Mouse (Mus musculus) kidney, postnatal 0 days (tissue): ENCODE data around the gene Cog3. TPM values are rescaled to one million over a fixed set of nuclear protein-coding genes. Genes with fewer than 3 reads are reported as not detected.
A peak's percentile ranks its signal among the peaks of the same experiment; 100 is the strongest.

Experiments used
- ATAC-seq: fragments of 200-750 bp; cut with Nextera tagmentation; replicated peaks from 2 replicates; pipeline ENCODE4 v1.8.0; 2017; ENCODE audit warnings: low read depth, moderate number of reproducible peaks, moderate TSS enrichment, moderate library complexity; ENCODE audit not compliant: low FRiP score
- DNase-seq: peaks from one replicate; pipeline ENCODE4 v3.0.0-alpha.2; 2016; ENCODE audit warnings: low spot score
- H3K27ac ChIP-seq: fragments of 300-500 bp; sonication (generic); 2 replicates; pipeline ENCODE4 v1.5.1; 2014; ENCODE audit warnings: mild to moderate bottlenecking
- H3K27me3 ChIP-seq: fragments of 300-500 bp; sonication (generic); 2 replicates; pipeline ENCODE4 v1.6.1; 2014; ENCODE audit warnings: low read length, mixed read lengths; ENCODE audit not compliant: insufficient read depth
- H3K36me3 ChIP-seq: fragments of 300-500 bp; sonication (generic); 2 replicates; pipeline ENCODE4 v1.6.1; 2014; ENCODE audit warnings: low read length, mixed read lengths; ENCODE audit not compliant: insufficient read depth
- H3K4me1 ChIP-seq: fragments of 300-500 bp; sonication (generic); replicated peaks from 2 replicates; pipeline ENCODE4 v1.6.1; 2014; ENCODE audit warnings: antibody characterized with exemption, low read length, mixed read lengths; ENCODE audit not compliant: insufficient read depth
- H3K4me2 ChIP-seq: fragments of 300-500 bp; sonication (generic); 2 replicates; pipeline ENCODE4 v1.6.1; 2014; ENCODE audit warnings: mild to moderate bottlenecking, low read length, moderate library complexity, mixed read lengths
- H3K4me3 ChIP-seq: fragments of 300-500 bp; sonication (generic); replicated peaks from 2 replicates; pipeline ENCODE4 v1.5.1; 2014; ENCODE audit warnings: low read depth, low read length
- H3K9ac ChIP-seq: fragments of 300-500 bp; sonication (generic); 2 replicates; pipeline ENCODE4 v1.6.1; 2014; ENCODE audit warnings: low read depth, low read length
- H3K9me3 ChIP-seq: fragments of 300-500 bp; sonication (generic); replicated peaks from 2 replicates; pipeline ENCODE4 v1.6.1; 2016; ENCODE audit warnings: low read length, inconsistent platforms, mixed read lengths
- CTCF ChIP-seq: IDR thresholded peaks from 2 replicates; pipeline ENCODE4 v1.5.1; 2016; ENCODE audit warnings: antibody characterized with exemption, low read depth, mild to moderate bottlenecking, moderate library complexity
- WGBS: fragments of 180-500 bp; shearing (Covaris S2); extraction: QIAGEN DNeasy Blood & Tissue Kit; methylation state at CpG from one replicate; pipeline ENCODE4 v1.1.7; 2014; 5-methylcytosine and 5-hydroxymethylcytosine counted together
- polyA plus RNA-seq: library from polyadenylated mRNA; unstranded; fragments of >200 nt; fragmentation: Nextera tagmentation; extraction: Ambion mirVana; gene quantifications from 2 replicates; pipeline ENCODE4 v1.2.1, GENCODE M21; 2015

Cog3 gene
- polyA plus RNA-seq, 1 experiment from 2014 or later, result 16.3 TPM

- Histone ChIP-seq H3K27ac (no peak overlapping the region), H3K27me3 (no peaks in the 10 kb centered on the region), H3K4me3 (no peak overlapping the region), H3K9ac (no peak overlapping the region), H3K9me3 (no peaks in the 10 kb centered on the region), H3K4me2 (no peak overlapping the region), H3K4me1 (no peaks in the 10 kb centered on the region), H3K36me3 (no peaks in the 10 kb centered on the region)
- 90% methylated on average over 2 of the region's 2 CpGs for WGBS
- ATAC-seq (no peak), DNase-seq (no peak)
- TF ChIP-seq CTCF, result no peak
Observed at GRCm38 (mm10) chr14:75690428-75690827, 63.9 kb downstream of the Cog3 start.

DNA sequence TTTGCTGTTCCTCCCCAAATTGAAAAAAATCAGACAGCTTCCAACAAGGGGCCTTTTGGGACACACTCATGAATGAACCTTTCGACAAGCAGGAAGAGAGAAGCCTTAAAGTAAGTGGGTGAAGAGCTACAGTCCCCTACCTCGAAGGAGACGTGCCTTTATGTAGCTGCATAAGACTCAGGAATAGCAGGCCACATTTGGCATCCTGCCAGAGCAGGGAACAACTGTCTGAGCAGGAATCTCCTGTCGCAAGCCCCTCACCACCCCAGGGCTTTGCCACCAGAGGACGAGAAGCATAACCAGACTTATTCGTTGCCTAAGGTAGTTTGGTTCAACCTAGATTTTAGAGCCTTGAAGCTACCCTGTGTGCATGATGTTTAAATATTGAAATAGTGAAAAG is 78.0 kb downstream of the Cog3 start:
- no peak for ATAC-seq
- DNase-seq, result no peak
- Histone ChIP-seq H3K36me3 (no peaks in the 10 kb centered on the region), H3K9ac (no peak overlapping the region), H3K9me3 (no peaks in the 10 kb centered on the region), H3K4me3 (no peak overlapping the region), H3K4me2 (no peak overlapping the region), H3K4me1 (no peaks in the 10 kb centered on the region), H3K27me3 (no peaks in the 10 kb centered on the region), H3K27ac (no peak overlapping the region)
- 49% methylated on average over 6 of the region's 6 CpGs for WGBS
- TF ChIP-seq CTCF, result no peak

GRCm38 (mm10) chr14:75669085-75669645 is 85.2 kb downstream of the Cog3 start:
- H3K4me1 ChIP-seq, result no peaks in the 10 kb centered on the region
- no peak overlapping the region for H3K4me3 ChIP-seq
- H3K9ac ChIP-seq, result no peak overlapping the region
- TF ChIP-seq CTCF, result peak; percentile 49; the same call in 1 of the 2 replicates
- H3K36me3 ChIP-seq, result no peaks in the 10 kb centered on the region
- no peak for DNase-seq
- no peak overlapping the region for H3K4me2 ChIP-seq
- no peaks in the 10 kb centered on the region for H3K27me3 ChIP-seq
- peak; percentile 76; the same call in 1 of the 2 replicates for ATAC-seq
- peak overlapping the region; percentile 15; the same call in 1 of the 2 replicates for H3K27ac ChIP-seq
- WGBS, result 66% methylated on average over 1 of the region's 1 CpGs
- no peaks in the 10 kb centered on the region for H3K9me3 ChIP-seq

DNA sequence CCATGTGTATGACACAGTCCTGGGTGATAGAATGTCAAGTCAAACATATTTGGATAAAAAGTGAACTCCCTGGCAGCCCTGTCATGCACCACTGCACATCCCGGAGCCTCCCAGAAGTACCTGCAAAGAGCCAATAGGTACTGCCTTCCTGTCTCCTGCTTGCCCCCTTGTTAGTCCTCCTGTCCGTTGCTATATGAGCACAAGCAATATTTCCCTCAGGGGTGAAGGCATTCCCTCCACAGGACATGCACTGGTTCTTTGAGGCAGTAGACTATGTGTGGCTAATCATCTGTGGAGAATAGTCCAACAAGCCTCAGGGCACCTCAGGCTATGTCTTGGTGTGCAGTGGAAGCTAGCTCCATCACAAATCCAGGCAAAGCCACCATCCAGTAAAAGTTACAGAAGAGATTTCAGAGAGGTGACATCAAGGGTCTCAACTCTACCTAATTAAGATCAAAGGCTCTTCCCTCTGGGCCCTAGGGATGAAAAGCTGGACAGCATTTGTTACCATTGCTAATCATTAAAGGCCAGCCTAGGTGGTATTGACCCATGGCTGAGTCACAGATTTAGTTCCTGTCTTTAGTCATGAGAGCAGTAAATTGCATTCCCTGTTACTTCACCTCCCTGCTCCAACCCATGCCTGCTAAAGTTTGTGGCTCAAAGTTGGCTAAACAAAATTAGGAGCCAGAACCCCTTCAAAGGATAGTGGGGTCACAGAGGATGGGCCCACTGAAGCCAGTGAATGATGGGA is 88.7 kb downstream of the Cog3 start:
- H3K4me1 ChIP-seq, result no peaks in the 10 kb centered on the region
- 35% methylated on average over 2 of the region's 2 CpGs for WGBS
- H3K27ac ChIP-seq, result peak overlapping the region; percentile 16; the same call in 1 of the 2 replicates
- H3K4me3 ChIP-seq, result no peak overlapping the region
- no peak for TF ChIP-seq CTCF
- no peaks in the 10 kb centered on the region for H3K9me3 ChIP-seq
- no peak overlapping the region for H3K4me2 ChIP-seq
- ATAC-seq, result peak; percentile 49; the same call in 1 of the 2 replicates
- H3K36me3 ChIP-seq, result no peaks in the 10 kb centered on the region
- no peak overlapping the region for H3K9ac ChIP-seq
- H3K27me3 ChIP-seq, result no peaks in the 10 kb centered on the region
- DNase-seq, result peak; percentile 19

DNA sequence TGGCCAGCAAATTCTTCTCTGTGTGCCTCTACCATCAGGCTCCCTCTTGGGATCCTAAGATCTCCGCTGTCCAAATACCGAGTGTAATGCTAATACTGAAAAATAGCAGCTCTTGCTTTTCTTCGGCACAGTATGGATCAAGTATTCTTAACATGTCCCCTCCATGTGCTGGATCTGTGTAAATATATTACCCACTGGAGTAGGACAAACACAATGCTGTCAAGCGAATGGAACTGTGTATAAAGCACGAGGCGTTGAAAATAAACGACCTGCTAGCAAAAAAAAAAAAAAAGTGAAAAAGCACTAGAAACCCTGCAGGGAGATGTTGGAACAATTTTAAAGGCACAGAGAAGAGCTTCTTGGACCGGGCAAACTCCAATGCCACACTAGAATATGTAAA is 92.8 kb downstream of the Cog3 start:
- Histone ChIP-seq H3K27ac (no peak overlapping the region), H3K4me1 (no peaks in the 10 kb centered on the region), H3K9me3 (no peaks in the 10 kb centered on the region), H3K4me3 (no peak overlapping the region), H3K36me3 (no peaks in the 10 kb centered on the region), H3K27me3 (no peaks in the 10 kb centered on the region), H3K9ac (no peak overlapping the region), H3K4me2 (no peak overlapping the region)
- 53% methylated on average over 8 of the region's 8 CpGs for WGBS
- DNase-seq, result no peak
- no peak for TF ChIP-seq CTCF
- ATAC-seq, result no peak

DNA sequence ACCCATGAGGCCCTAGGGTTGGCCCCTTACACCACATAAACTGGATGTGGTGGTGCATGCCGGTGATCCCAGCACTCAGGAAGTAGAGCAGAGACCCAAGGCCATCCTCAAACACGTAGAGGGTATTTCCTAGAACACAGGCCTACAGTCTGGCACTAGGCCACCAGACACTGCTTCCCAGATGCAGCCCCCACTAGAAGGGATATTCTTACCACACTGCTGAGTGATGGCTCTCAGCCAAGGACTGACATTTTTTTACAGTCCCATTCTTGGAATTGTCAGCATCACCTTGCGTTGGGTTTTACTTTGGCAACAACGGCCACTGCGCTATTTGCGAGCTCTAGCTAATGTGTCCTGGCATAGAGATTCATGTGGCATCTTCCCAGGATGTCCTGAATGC is 93.4 kb downstream of the Cog3 start:
- H3K4me2 ChIP-seq, result no peak overlapping the region
- H3K27ac ChIP-seq, result no peak overlapping the region
- no peaks in the 10 kb centered on the region for H3K27me3 ChIP-seq
- H3K4me3 ChIP-seq, result no peak overlapping the region
- no peaks in the 10 kb centered on the region for H3K36me3 ChIP-seq
- no peaks in the 10 kb centered on the region for H3K9me3 ChIP-seq
- DNase-seq (no peak), ATAC-seq (no peak)
- no peak overlapping the region for H3K9ac ChIP-seq
- H3K4me1 ChIP-seq, result no peaks in the 10 kb centered on the region
- WGBS, result 74% methylated on average over 6 of the region's 6 CpGs
- TF ChIP-seq CTCF, result no peak

Other genes with a start within 250 kb of the Cog3 start
- not detected in 2 replicates for gene Spert, start 161.4 kb downstream of the Cog3 start, polyA plus RNA-seq
- 0.32 and 0.58 TPM in 2 replicates for gene Erich6b, start 112.3 kb downstream of the Cog3 start, polyA plus RNA-seq
- gene Slc25a30, start 32.5 kb upstream of the Cog3 start, polyA plus RNA-seq, result 22.7 and 24.3 TPM in 2 replicates
- 1,400 and 1,543 TPM in 2 replicates for gene Tpt1, start 90.6 kb upstream of the Cog3 start, polyA plus RNA-seq
- gene Kctd4, start 200.5 kb upstream of the Cog3 start, polyA plus RNA-seq, result 0.20 and 0.24 TPM in 2 replicates